Mouse (Mus musculus): ENCODE measurements around the gene Zfyve28.

DNA sequence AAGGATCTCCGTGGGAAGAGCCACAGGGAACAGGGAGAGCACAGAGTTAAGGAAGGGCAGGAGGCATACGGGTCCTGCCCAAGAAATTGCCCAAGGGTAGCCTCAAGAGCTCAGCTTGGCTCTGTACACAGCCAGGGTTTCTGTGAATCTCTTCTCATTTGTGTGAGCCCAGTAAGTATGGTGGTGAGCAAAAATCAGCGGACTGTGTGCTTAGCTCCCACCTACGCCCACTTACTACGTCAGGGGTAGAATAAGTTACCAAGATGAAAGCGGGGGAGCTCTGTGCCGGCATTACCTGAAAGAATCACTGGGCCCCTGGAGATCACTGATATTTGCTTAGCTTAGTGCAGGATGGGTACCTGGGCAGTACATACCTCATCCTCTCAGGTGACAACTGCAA, 72.2 kb downstream of the Zfyve28 start:
- TF ChIP-seq GATA1 (IDR thresholded peaks at IDR 0.05; ENCODE audit: borderline replicate concordance, low read length) (no peak), FLI1 (IDR thresholded peaks at IDR 0.05; ENCODE audit: low read length) (no peak)
